Mouse (Mus musculus) midbrain, embryonic 14.5 days (tissue): ENCODE measurements at regions not wholly inside any gene's neighbourhood (a gene's known extent, or its start where the extent isn't known, plus 50 kb on each side); places are given as distances from the start of the nearest gene placed in this dataset.

Experiments used
- ATAC-seq: fragments of 200-750 bp; cut with Nextera tagmentation; 2 replicates; pipeline ENCODE4 v1.8.0; 2017; ENCODE audit warnings: moderate number of reproducible peaks, moderate library complexity; ENCODE audit not compliant: low FRiP score, low TSS enrichment
- DNase-seq: peaks from one replicate; pipeline ENCODE4 v3.0.0-alpha.2; 2015
- H3K27ac ChIP-seq: fragments of 300-500 bp; sonication (generic); replicated peaks from 2 replicates; pipeline ENCODE4 v1.5.1; 2014; ENCODE audit warnings: mild to moderate bottlenecking, low read depth, low read length, moderate library complexity
- H3K27me3 ChIP-seq: fragments of 300-500 bp; sonication (generic); 2 replicates; pipeline ENCODE4 v1.6.1; 2014; ENCODE audit warnings: low read length, control low read depth, mixed read lengths; ENCODE audit not compliant: control insufficient read depth, insufficient read depth
- H3K36me3 ChIP-seq: fragments of 300-500 bp; sonication (generic); 2 replicates; pipeline ENCODE4 v1.6.1; 2014; ENCODE audit warnings: low read length, control low read depth; ENCODE audit not compliant: control insufficient read depth, insufficient read depth
- H3K4me1 ChIP-seq: fragments of 300-500 bp; sonication (generic); 2 replicates; pipeline ENCODE4 v1.6.1; 2014; ENCODE audit warnings: mild to moderate bottlenecking, antibody characterized with exemption, low read length, control low read depth; ENCODE audit not compliant: control insufficient read depth, insufficient read depth
- H3K4me2 ChIP-seq: fragments of 300-500 bp; sonication (generic); 2 replicates; pipeline ENCODE4 v1.6.1; 2014; ENCODE audit warnings: mild to moderate bottlenecking, low read length, moderate library complexity
- H3K4me3 ChIP-seq: fragments of 300-500 bp; sonication (generic); replicated peaks from 2 replicates; pipeline ENCODE4 v1.5.1; 2014; ENCODE audit warnings: low read depth, low read length
- H3K9ac ChIP-seq: fragments of 300-500 bp; sonication (generic); replicated peaks from 2 replicates; pipeline ENCODE4 v1.6.1; 2014; ENCODE audit warnings: mild to moderate bottlenecking, low read length, moderate library complexity
- H3K9me3 ChIP-seq: fragments of 300-500 bp; sonication (generic); 2 replicates; pipeline ENCODE4 v1.6.1; 2016; ENCODE audit warnings: low read length, control low read depth, mixed read lengths; ENCODE audit not compliant: control insufficient read depth
- WGBS: fragments of 180-500 bp; shearing (Covaris S2); extraction: QIAGEN DNeasy Blood & Tissue Kit; methylation state at CpG from one replicate; pipeline ENCODE4 v1.1.7; 2014; 5-methylcytosine and 5-hydroxymethylcytosine counted together

DNA sequence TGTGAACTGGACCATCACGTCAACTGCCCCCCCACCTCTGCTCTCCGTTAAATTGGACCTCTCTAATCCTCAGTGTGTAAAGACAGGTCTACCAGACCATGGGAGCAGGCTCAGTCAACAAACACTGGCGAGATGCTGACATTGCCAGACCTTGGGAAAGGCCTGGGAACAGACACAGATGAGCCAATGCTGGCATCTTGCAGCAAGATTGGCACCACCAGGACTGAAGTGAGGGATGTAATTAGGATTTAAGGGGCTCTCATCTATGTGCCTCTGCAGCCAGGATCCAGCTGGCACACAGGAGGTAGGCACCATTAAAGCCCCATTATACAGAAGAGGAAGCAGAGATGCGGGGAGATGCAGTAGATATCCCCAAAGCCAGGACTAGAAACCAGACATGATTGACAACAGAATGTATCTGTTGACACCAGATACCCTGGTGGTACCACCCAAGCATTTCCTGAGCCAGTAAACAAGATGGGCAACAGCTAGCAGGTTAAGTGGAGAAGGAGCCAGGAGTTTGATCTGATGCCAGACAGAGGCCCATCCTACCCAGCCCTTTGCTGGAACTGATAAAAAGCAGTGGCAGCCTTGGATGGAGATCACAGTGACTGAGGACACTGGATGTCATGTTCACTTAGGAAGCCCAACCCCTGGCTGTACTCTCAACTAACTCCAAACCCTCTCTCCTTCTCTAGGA is 59.7 kb upstream of the Cplx2 start:
- 89% methylated on average over 4 of the region's 4 CpGs for WGBS
- Histone ChIP-seq H3K36me3 (no peaks in the 10 kb centered on the region), H3K4me3 (no peak overlapping the region), H3K27me3 (no peaks in the 10 kb centered on the region), H3K4me2 (no peak overlapping the region), H3K9ac (no peak overlapping the region), H3K4me1 (peaks cover 13% of the 10 kb centered on the region), H3K27ac (no peak overlapping the region), H3K9me3 (no peaks in the 10 kb centered on the region)
- ATAC-seq (no peak), DNase-seq (no peak)

- H3K27ac ChIP-seq: no peak overlapping the region
- H3K4me1 ChIP-seq: peaks cover 13% of the 10 kb centered on the region
- no peaks in the 10 kb centered on the region for H3K27me3 ChIP-seq
- 85% methylated on average over 18 of the region's 18 CpGs for WGBS
- H3K36me3 ChIP-seq: no peaks in the 10 kb centered on the region
- ATAC-seq: no peak
- no peak overlapping the region for H3K9ac ChIP-seq
- no peak for DNase-seq
- no peaks in the 10 kb centered on the region for H3K9me3 ChIP-seq
- H3K4me2 ChIP-seq: no peak overlapping the region
- H3K4me3 ChIP-seq: no peak overlapping the region
Measured at GRCm38 (mm10) chr13:54312405-54313185, 58.6 kb upstream of the Cplx2 start.

- Histone ChIP-seq H3K9me3 (no peaks in the 10 kb centered on the region), H3K9ac (no peak overlapping the region), H3K4me3 (no peak overlapping the region), H3K27me3 (no peaks in the 10 kb centered on the region), H3K4me1 (0 out of 2 replicates have a peak, but pooled peaks cover 3% of the 10 kb centered on the region), H3K27ac (no peak overlapping the region), H3K36me3 (no peaks in the 10 kb centered on the region), H3K4me2 (no peak overlapping the region)
- DNase-seq (no peak), ATAC-seq (no peak)
- WGBS: 94% methylated on average over 3 of the region's 3 CpGs
Measured at GRCm38 (mm10) chr13:54315333-54315732, 55.8 kb upstream of the Cplx2 start.

DNA sequence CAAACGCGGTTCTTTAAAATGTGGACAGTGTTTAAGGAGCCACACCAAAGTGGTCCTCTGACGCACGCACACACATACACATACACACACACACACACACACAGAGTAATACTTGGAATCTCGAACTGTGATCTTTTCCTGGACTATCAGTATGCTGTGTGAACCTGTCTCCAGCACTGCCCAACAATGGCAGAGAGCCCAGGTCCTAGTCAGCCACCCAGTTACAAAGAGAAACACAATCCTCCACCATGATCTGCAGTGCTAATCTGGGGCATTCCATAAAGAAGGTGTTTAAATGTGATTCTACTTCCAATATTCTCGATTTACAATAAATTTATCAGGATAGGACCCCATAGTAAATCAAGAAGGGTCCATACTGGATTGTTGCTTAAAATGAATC is 54.2 kb upstream of the Cplx2 start:
- ATAC-seq (no peak), DNase-seq (no peak)
- H3K4me1 ChIP-seq: 0 out of 2 replicates have a peak, but pooled peaks cover 3% of the 10 kb centered on the region
- no peaks in the 10 kb centered on the region for H3K36me3 ChIP-seq
- H3K9ac ChIP-seq: no peak overlapping the region
- H3K4me2 ChIP-seq: no peak overlapping the region
- H3K27ac ChIP-seq: no peak overlapping the region
- no peaks in the 10 kb centered on the region for H3K27me3 ChIP-seq
- H3K9me3 ChIP-seq: no peaks in the 10 kb centered on the region
- H3K4me3 ChIP-seq: no peak overlapping the region
- 94% methylated on average over 6 of the region's 6 CpGs for WGBS

DNA sequence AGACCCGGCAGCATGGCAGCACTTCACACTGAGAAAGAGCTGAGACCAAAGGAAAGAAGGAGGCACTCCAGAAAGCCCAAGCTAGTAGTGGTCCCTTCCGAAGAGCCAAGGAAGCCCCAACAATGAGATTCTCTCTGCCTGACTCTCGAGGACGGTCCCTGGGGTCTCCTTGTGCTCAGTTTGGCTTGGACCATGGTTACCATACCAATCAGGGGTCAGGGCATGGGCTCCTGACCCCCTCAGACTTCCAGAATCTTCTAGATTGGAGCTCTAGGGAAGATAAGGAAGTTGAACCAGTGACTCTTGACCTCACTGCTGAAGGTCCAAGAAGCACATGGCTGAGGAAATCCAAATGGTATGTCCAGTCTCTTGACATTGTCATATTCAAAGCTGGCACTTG is 53.0 kb upstream of the Cplx2 start:
- DNase-seq (no peak), ATAC-seq (no peak)
- Histone ChIP-seq H3K9me3 (no peaks in the 10 kb centered on the region), H3K4me3 (no peak overlapping the region), H3K4me1 (peaks cover 10% of the 10 kb centered on the region; the same call in 1 of the 2 replicates), H3K36me3 (no peaks in the 10 kb centered on the region), H3K27me3 (no peaks in the 10 kb centered on the region), H3K27ac (no peak overlapping the region), H3K4me2 (no peak overlapping the region), H3K9ac (no peak overlapping the region)
- 90% methylated on average over 4 of the region's 4 CpGs for WGBS

- Histone ChIP-seq H3K4me2 (no peak overlapping the region), H3K9ac (no peak overlapping the region), H3K27ac (no peak overlapping the region), H3K27me3 (no peaks in the 10 kb centered on the region), H3K4me1 (peaks cover 11% of the 10 kb centered on the region; the same call in 1 of the 2 replicates), H3K36me3 (no peaks in the 10 kb centered on the region), H3K9me3 (no peaks in the 10 kb centered on the region), H3K4me3 (no peak overlapping the region)
- WGBS: 91% methylated on average over 5 of the region's 5 CpGs
- ATAC-seq: no peak
- no peak for DNase-seq
Measured at GRCm38 (mm10) chr13:54318601-54319000, 52.5 kb upstream of the Cplx2 start.

DNA sequence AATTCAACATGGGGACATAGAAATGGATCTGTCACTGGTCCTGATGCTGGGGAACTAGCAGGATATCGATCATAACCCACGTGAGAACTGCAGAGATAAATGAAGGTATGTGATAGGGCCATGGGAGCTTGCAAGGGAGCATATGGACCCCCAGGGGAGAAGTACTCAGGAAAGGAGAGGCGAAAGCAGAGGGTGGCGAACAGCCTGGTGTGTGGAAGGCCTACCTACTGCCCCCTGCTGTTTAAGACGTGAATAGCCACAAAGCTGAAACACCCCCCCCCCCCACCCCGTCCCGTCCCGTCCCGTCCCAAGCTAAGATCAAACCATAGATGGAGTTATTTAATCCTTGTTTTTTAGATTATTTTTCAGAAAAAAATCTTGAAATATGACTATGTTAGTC is 50.9 kb upstream of the Cplx2 start:
- Histone ChIP-seq H3K9ac (no peak overlapping the region), H3K4me2 (no peak overlapping the region), H3K36me3 (no peaks in the 10 kb centered on the region), H3K4me3 (no peak overlapping the region), H3K27me3 (no peaks in the 10 kb centered on the region), H3K4me1 (peaks cover 23% of the 10 kb centered on the region), H3K27ac (no peak overlapping the region), H3K9me3 (no peaks in the 10 kb centered on the region)
- ATAC-seq (no peak), DNase-seq (no peak)
- WGBS: 72% methylated on average over 9 of the region's 9 CpGs

- Histone ChIP-seq H3K9ac (no peak overlapping the region), H3K27ac (no peak overlapping the region), H3K4me3 (no peak overlapping the region), H3K4me2 (no peak overlapping the region), H3K27me3 (no peaks in the 10 kb centered on the region), H3K36me3 (no peaks in the 10 kb centered on the region), H3K4me1 (peaks cover 31% of the 10 kb centered on the region), H3K9me3 (no peaks in the 10 kb centered on the region)
- 89% methylated on average over 14 of the region's 14 CpGs for WGBS
- no peak for DNase-seq
- ATAC-seq: no peak
Measured at GRCm38 (mm10) chr13:54321011-54321410, 50.1 kb upstream of the Cplx2 start.
